Comparison of ENCODE assay signal across 21 mouse cellular contexts in genomic region chr10:60582956-60583355, GRCm38 (mm10).
DNase-seq lines count a peak whose midpoint lies in the region; ATAC-seq and TF ChIP-seq lines count a peak whose summit lies in the region.
"Had no signal": no experiment of that assay in that cellular context is flagged by ENCODE, and none has a peak within 500 bp of the region (broad histone marks: within the 10 kb centered on the region; RNA-seq: fewer than 3 reads in every experiment).

No protein-coding gene starts in this region.

- H3K36me3 ChIP-seq in hindbrain, embryonic 11.5 days (ENCODE audit: control insufficient read depth, insufficient read depth, low read length): no peaks in the 10 kb centered on the region
- H3K36me3 ChIP-seq in hindbrain, postnatal 0 days (ENCODE audit: insufficient read depth, low read length): no peaks in the 10 kb centered on the region
- H3K36me3 ChIP-seq in forebrain, embryonic 11.5 days (ENCODE audit: control insufficient read depth, insufficient read depth, low read length): no peaks in the 10 kb centered on the region
- no peaks in the 10 kb centered on the region for H3K36me3 ChIP-seq in hindbrain, embryonic 15.5 days
- no peaks in the 10 kb centered on the region for H3K36me3 ChIP-seq in neural tube, embryonic 15.5 days
- H3K36me3 ChIP-seq in intestine, embryonic 15.5 days: no peaks in the 10 kb centered on the region
- H3K36me3 ChIP-seq: embryonic facial prominence, embryonic 13.5 days; heart, embryonic 15.5 days; limb, embryonic 15.5 days had no signal

- H3K4me3 ChIP-seq in hindbrain, embryonic 11.5 days (ENCODE audit: low read depth, low read length): no peak overlapping the region
- no peak overlapping the region for H3K4me3 ChIP-seq in hindbrain, postnatal 0 days (ENCODE audit: low read length)
- H3K4me3 ChIP-seq in forebrain, embryonic 11.5 days (ENCODE audit: low read depth, low read length): no peak overlapping the region
- no peak overlapping the region for H3K4me3 ChIP-seq in hindbrain, embryonic 15.5 days
- H3K4me3 ChIP-seq in neural tube, embryonic 15.5 days (replicated peaks): no peak overlapping the region
- no peak overlapping the region for H3K4me3 ChIP-seq in intestine, embryonic 15.5 days (replicated peaks)
- H3K4me3 ChIP-seq: embryonic facial prominence, embryonic 13.5 days; heart, adult 2 months; heart, embryonic 15.5 days; layer of hippocampus, adult 2 months; limb, embryonic 15.5 days had no signal

- no peaks in the 10 kb centered on the region for H3K9me3 ChIP-seq in hindbrain, embryonic 11.5 days (ENCODE audit: control insufficient read depth, low read length)
- no peaks in the 10 kb centered on the region for H3K9me3 ChIP-seq in hindbrain, postnatal 0 days (ENCODE audit: low read length)
- H3K9me3 ChIP-seq in forebrain, embryonic 11.5 days (ENCODE audit: control insufficient read depth, low read length): no peaks in the 10 kb centered on the region
- no peaks in the 10 kb centered on the region for H3K9me3 ChIP-seq in hindbrain, embryonic 15.5 days
- no peaks in the 10 kb centered on the region for H3K9me3 ChIP-seq in neural tube, embryonic 15.5 days (replicated peaks)
- no peaks in the 10 kb centered on the region for H3K9me3 ChIP-seq in intestine, embryonic 15.5 days
- H3K9me3 ChIP-seq: embryonic facial prominence, embryonic 13.5 days; heart, embryonic 15.5 days; limb, embryonic 15.5 days had no signal

- H3K4me1 ChIP-seq in hindbrain, embryonic 11.5 days (replicated peaks; ENCODE audit: control insufficient read depth, insufficient read depth, low read length): peaks cover 2% of the 10 kb centered on the region; the same call in 1 of the 2 replicates
- no peaks in the 10 kb centered on the region for H3K4me1 ChIP-seq in hindbrain, postnatal 0 days (ENCODE audit: insufficient read depth, low read length)
- peaks cover 24% of the 10 kb centered on the region for H3K4me1 ChIP-seq in forebrain, embryonic 11.5 days (replicated peaks; ENCODE audit: control insufficient read depth, insufficient read depth, low read length)
- peaks cover 8% of the 10 kb centered on the region; the same call in 1 of the 2 replicates for H3K4me1 ChIP-seq in hindbrain, embryonic 15.5 days (replicated peaks)
- peaks cover 8% of the 10 kb centered on the region; the same call in 1 of the 2 replicates for H3K4me1 ChIP-seq in neural tube, embryonic 15.5 days
- H3K4me1 ChIP-seq in intestine, embryonic 15.5 days (replicated peaks): no peaks in the 10 kb centered on the region
- H3K4me1 ChIP-seq: embryonic facial prominence, embryonic 13.5 days; limb, embryonic 15.5 days had no signal

- no peak overlapping the region for H3K9ac ChIP-seq in hindbrain, embryonic 11.5 days (ENCODE audit: low read depth, low read length)
- no peak overlapping the region for H3K9ac ChIP-seq in hindbrain, postnatal 0 days (replicated peaks; ENCODE audit: low read length)
- H3K9ac ChIP-seq in forebrain, embryonic 11.5 days (ENCODE audit: low read length): no peak overlapping the region
- H3K9ac ChIP-seq in hindbrain, embryonic 15.5 days: no peak overlapping the region
- no peak overlapping the region for H3K9ac ChIP-seq in neural tube, embryonic 15.5 days (replicated peaks)
- no peak overlapping the region for H3K9ac ChIP-seq in intestine, embryonic 15.5 days
- H3K9ac ChIP-seq: embryonic facial prominence, embryonic 13.5 days; heart, embryonic 15.5 days; limb, embryonic 15.5 days had no signal

- H3K27me3 ChIP-seq in hindbrain, embryonic 11.5 days (ENCODE audit: control insufficient read depth, insufficient read depth, low read length): peaks cover 14% of the 10 kb centered on the region; the same call in 1 of the 2 replicates
- H3K27me3 ChIP-seq in hindbrain, postnatal 0 days (ENCODE audit: insufficient read depth, low read length): peaks cover 20% of the 10 kb centered on the region
- peaks cover 43% of the 10 kb centered on the region for H3K27me3 ChIP-seq in forebrain, embryonic 11.5 days (ENCODE audit: control insufficient read depth, insufficient read depth, low read length)
- H3K27me3 ChIP-seq in hindbrain, embryonic 15.5 days: peaks cover 38% of the 10 kb centered on the region
- peaks cover 82% of the 10 kb centered on the region for H3K27me3 ChIP-seq in neural tube, embryonic 15.5 days (replicated peaks)
- no peaks in the 10 kb centered on the region; the same call in 1 of the 2 replicates for H3K27me3 ChIP-seq in intestine, embryonic 15.5 days (replicated peaks)
- H3K27me3 ChIP-seq: heart, embryonic 15.5 days; limb, embryonic 15.5 days had no signal

- peak; percentile 45 for DNase-seq in hindbrain, embryonic 11.5 days (ENCODE audit: low spot score)
- DNase-seq in hindbrain, postnatal 0 days (ENCODE audit: low spot score): no peak
- DNase-seq in forebrain, embryonic 11.5 days (ENCODE audit: low spot score): peak; percentile 72
- DNase-seq in left cerebral cortex, adult 9 months (ENCODE audit: low spot score in 2 of 2): no peak
- DNase-seq: cerebellum, adult 2 months; cerebellum, postnatal 36 days; gastrocnemius, postnatal 25 days; heart, adult 2 months; kidney, adult 11 months; kidney, postnatal 10 days; layer of hippocampus, postnatal 36 days; lung, postnatal 10 days; midbrain, embryonic 14.5 days; right cerebral cortex, postnatal 25 days had no signal

- 42% methylated on average over 15 of the region's 15 CpGs for WGBS in hindbrain, embryonic 11.5 days
- 20% methylated on average over 15 of the region's 15 CpGs for WGBS in hindbrain, postnatal 0 days
- WGBS in forebrain, embryonic 11.5 days: 24% methylated on average over 15 of the region's 15 CpGs
- WGBS in hindbrain, embryonic 15.5 days: 34% methylated on average over 15 of the region's 15 CpGs
- WGBS in neural tube, embryonic 15.5 days: 9% methylated on average over 15 of the region's 15 CpGs
- 54% methylated on average over 15 of the region's 15 CpGs for WGBS in intestine, embryonic 15.5 days

- no peak for ATAC-seq in hindbrain, embryonic 11.5 days (ENCODE audit: low FRiP score)
- no peak for ATAC-seq in hindbrain, postnatal 0 days
- no peak for ATAC-seq in forebrain, embryonic 11.5 days (replicated peaks; ENCODE audit: low FRiP score)
- ATAC-seq in hindbrain, embryonic 15.5 days (ENCODE audit: low FRiP score, low read depth): no peak
- peak; percentile 40; the same call in 1 of the 2 replicates for ATAC-seq in neural tube, embryonic 15.5 days (ENCODE audit: low FRiP score)
- no peak for ATAC-seq in intestine, embryonic 15.5 days

- no peak for TF ChIP-seq CTCF in hindbrain, postnatal 0 days (IDR thresholded peaks at IDR 0.05; ENCODE audit: low read depth)

- no peak overlapping the region for H3K4me2 ChIP-seq in hindbrain, embryonic 11.5 days (replicated peaks; ENCODE audit: low read depth, low read length)
- H3K4me2 ChIP-seq in hindbrain, postnatal 0 days (ENCODE audit: low read depth, low read length): no peak overlapping the region
- peak overlapping the region; percentile 12; the same call in 1 of the 2 replicates for H3K4me2 ChIP-seq in forebrain, embryonic 11.5 days (ENCODE audit: low read depth, low read length, severe bottlenecking)
- peak overlapping the region; percentile 27; the same call in 1 of the 2 replicates for H3K4me2 ChIP-seq in hindbrain, embryonic 15.5 days
- peak overlapping the region; percentile 28; the same call in 1 of the 2 replicates for H3K4me2 ChIP-seq in neural tube, embryonic 15.5 days
- no peak overlapping the region for H3K4me2 ChIP-seq in intestine, embryonic 15.5 days (replicated peaks)
- H3K4me2 ChIP-seq: embryonic facial prominence, embryonic 13.5 days; heart, embryonic 15.5 days; limb, embryonic 15.5 days had no signal

- no peak overlapping the region for H3K27ac ChIP-seq in hindbrain, embryonic 11.5 days (ENCODE audit: low read depth, low read length)
- H3K27ac ChIP-seq in hindbrain, postnatal 0 days: no peak overlapping the region
- H3K27ac ChIP-seq in forebrain, embryonic 11.5 days (ENCODE audit: low read depth, low read length): no peak overlapping the region
- H3K27ac ChIP-seq in hindbrain, embryonic 15.5 days (replicated peaks): no peak overlapping the region
- no peak overlapping the region for H3K27ac ChIP-seq in neural tube, embryonic 15.5 days (replicated peaks)
- no peak overlapping the region for H3K27ac ChIP-seq in intestine, embryonic 15.5 days
- H3K27ac ChIP-seq: embryonic facial prominence, embryonic 13.5 days; heart, adult 2 months; heart, embryonic 15.5 days; layer of hippocampus, adult 2 months; limb, embryonic 15.5 days had no signal

Comparison
In these comparisons a context has a peak if more than half of its experiments do, and no peak if none do; other contexts are left out.
1. DNase-seq: peak in hindbrain, embryonic 11.5 days (single experiment) and forebrain, embryonic 11.5 days (single experiment); none in hindbrain, postnatal 0 days (single experiment) and left cerebral cortex, adult 9 months (0 of 2).
2. H3K4me2 ChIP-seq: peak in forebrain, embryonic 11.5 days (single experiment), hindbrain, embryonic 15.5 days (single experiment) and neural tube, embryonic 15.5 days (single experiment); none in hindbrain, embryonic 11.5 days (single experiment), hindbrain, postnatal 0 days (single experiment) and intestine, embryonic 15.5 days (single experiment).